Mouse (Mus musculus): Measurements from ENCODE around the gene Hoxa10.

DNA sequence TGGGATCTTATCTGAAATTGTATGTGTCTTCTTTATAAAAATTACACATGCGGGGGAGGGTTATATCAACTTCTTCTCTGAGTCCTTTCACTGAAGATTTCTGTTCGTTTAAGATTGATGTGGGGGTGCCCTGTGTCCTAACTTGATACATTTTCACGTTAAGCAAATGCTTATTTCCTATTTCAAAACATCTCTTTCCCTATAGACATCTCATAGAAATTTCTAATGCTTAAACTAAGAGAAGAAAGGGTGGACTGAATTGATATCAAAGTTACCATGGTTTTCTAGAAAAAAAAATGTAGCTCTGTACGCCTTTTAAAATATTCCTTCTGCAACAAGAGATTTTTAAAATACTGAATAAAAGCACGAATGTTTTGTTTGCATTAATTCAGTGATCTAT lies 26.6 kb upstream of the Hoxa10 start:
- no peak for TF ChIP-seq CTCF (IDR thresholded peaks at IDR 0.05; ENCODE audit: low read depth, low read length)
- no peak for TF ChIP-seq POLR2A (IDR thresholded peaks at IDR 0.05; ENCODE audit: borderline replicate concordance, low read depth, low read length)

All from bone marrow macrophage, adult 2 months (primary cell).